Mouse (Mus musculus) kidney, postnatal 0 days (tissue): ENCODE results near the gene Sgms1. TPM values are rescaled to one million over a fixed set of nuclear protein-coding genes. Genes with fewer than 3 reads are reported as not detected.

Experiments used
- ATAC-seq: fragments of 200-750 bp; cut with Nextera tagmentation; replicated peaks from 2 replicates; pipeline ENCODE4 v1.8.0; 2017; ENCODE audit warnings: low read depth, moderate number of reproducible peaks, moderate TSS enrichment, moderate library complexity; ENCODE audit not compliant: low FRiP score
- DNase-seq: peaks from one replicate; pipeline ENCODE4 v3.0.0-alpha.2; 2016; ENCODE audit warnings: low spot score
- H3K27ac ChIP-seq: fragments of 300-500 bp; sonication (generic); 2 replicates; pipeline ENCODE4 v1.5.1; 2014; ENCODE audit warnings: mild to moderate bottlenecking
- H3K27me3 ChIP-seq: fragments of 300-500 bp; sonication (generic); 2 replicates; pipeline ENCODE4 v1.6.1; 2014; ENCODE audit warnings: low read length, mixed read lengths; ENCODE audit not compliant: insufficient read depth
- H3K36me3 ChIP-seq: fragments of 300-500 bp; sonication (generic); 2 replicates; pipeline ENCODE4 v1.6.1; 2014; ENCODE audit warnings: low read length, mixed read lengths; ENCODE audit not compliant: insufficient read depth
- H3K4me1 ChIP-seq: fragments of 300-500 bp; sonication (generic); replicated peaks from 2 replicates; pipeline ENCODE4 v1.6.1; 2014; ENCODE audit warnings: antibody characterized with exemption, low read length, mixed read lengths; ENCODE audit not compliant: insufficient read depth
- H3K4me2 ChIP-seq: fragments of 300-500 bp; sonication (generic); 2 replicates; pipeline ENCODE4 v1.6.1; 2014; ENCODE audit warnings: mild to moderate bottlenecking, low read length, moderate library complexity, mixed read lengths
- H3K4me3 ChIP-seq: fragments of 300-500 bp; sonication (generic); replicated peaks from 2 replicates; pipeline ENCODE4 v1.5.1; 2014; ENCODE audit warnings: low read depth, low read length
- H3K9ac ChIP-seq: fragments of 300-500 bp; sonication (generic); 2 replicates; pipeline ENCODE4 v1.6.1; 2014; ENCODE audit warnings: low read depth, low read length
- H3K9me3 ChIP-seq: fragments of 300-500 bp; sonication (generic); replicated peaks from 2 replicates; pipeline ENCODE4 v1.6.1; 2016; ENCODE audit warnings: low read length, inconsistent platforms, mixed read lengths
- CTCF ChIP-seq: IDR thresholded peaks from 2 replicates; pipeline ENCODE4 v1.5.1; 2016; ENCODE audit warnings: antibody characterized with exemption, low read depth, mild to moderate bottlenecking, moderate library complexity
- WGBS: fragments of 180-500 bp; shearing (Covaris S2); extraction: QIAGEN DNeasy Blood & Tissue Kit; methylation state at CpG from one replicate; pipeline ENCODE4 v1.1.7; 2014; 5-methylcytosine and 5-hydroxymethylcytosine counted together
- polyA plus RNA-seq: library from polyadenylated mRNA; unstranded; fragments of >200 nt; fragmentation: Nextera tagmentation; extraction: Ambion mirVana; gene quantifications from 2 replicates; pipeline ENCODE4 v1.2.1, GENCODE M21; 2015

Gene Sgms1
- polyA plus RNA-seq, 1 experiment from 2014 or later, result 42.4 TPM

GRCm38 (mm10) chr19:32279400-32279799 lies 110.1 kb downstream of the Sgms1 start:
- Histone ChIP-seq H3K36me3 (no peaks in the 10 kb centered on the region), H3K4me3 (no peak overlapping the region), H3K9ac (no peak overlapping the region), H3K9me3 (no peaks in the 10 kb centered on the region), H3K4me1 (peaks cover 16% of the 10 kb centered on the region; the same call in 1 of the 2 replicates), H3K4me2 (no peak overlapping the region), H3K27ac (no peak overlapping the region), H3K27me3 (no peaks in the 10 kb centered on the region)
- ATAC-seq, result no peak
- TF ChIP-seq CTCF, result no peak
- DNase-seq, result no peak
- WGBS, result 83% methylated on average over 6 of the region's 6 CpGs

GRCm38 (mm10) chr19:32277869-32278268 lies 111.6 kb downstream of the Sgms1 start:
- Histone ChIP-seq H3K27me3 (no peaks in the 10 kb centered on the region), H3K27ac (peak overlapping the region; percentile 42; the same call in 1 of the 2 replicates), H3K9me3 (no peaks in the 10 kb centered on the region), H3K4me2 (no peak overlapping the region), H3K4me3 (no peak overlapping the region), H3K36me3 (no peaks in the 10 kb centered on the region), H3K9ac (no peak overlapping the region), H3K4me1 (peaks cover 16% of the 10 kb centered on the region; the same call in 1 of the 2 replicates)
- 66% methylated on average over 3 of the region's 3 CpGs for WGBS
- ATAC-seq, result no peak
- no peak for TF ChIP-seq CTCF
- DNase-seq, result no peak

GRCm38 (mm10) chr19:32277287-32277686 lies 112.2 kb downstream of the Sgms1 start:
- Histone ChIP-seq H3K4me3 (no peak overlapping the region), H3K9ac (no peak overlapping the region), H3K27ac (peak overlapping the region; percentile 42; the same call in 1 of the 2 replicates), H3K36me3 (no peaks in the 10 kb centered on the region), H3K4me1 (peaks cover 16% of the 10 kb centered on the region; the same call in 1 of the 2 replicates), H3K9me3 (no peaks in the 10 kb centered on the region), H3K27me3 (no peaks in the 10 kb centered on the region), H3K4me2 (no peak overlapping the region)
- WGBS, result 79% methylated on average over 2 of the region's 2 CpGs
- ATAC-seq, result no peak
- no peak for DNase-seq
- no peak for TF ChIP-seq CTCF

- H3K4me3 ChIP-seq, result no peak overlapping the region
- peak; percentile 87 for ATAC-seq
Measured at GRCm38 (mm10) chr19:32276817-32277216, 112.7 kb downstream of the Sgms1 start.

GRCm38 (mm10) chr19:32276263-32276662 lies 113.3 kb downstream of the Sgms1 start:
- H3K4me2 ChIP-seq, result no peak overlapping the region
- H3K36me3 ChIP-seq, result no peaks in the 10 kb centered on the region
- H3K9ac ChIP-seq, result no peak overlapping the region
- H3K4me3 ChIP-seq, result no peak overlapping the region
- H3K27ac ChIP-seq, result peak overlapping the region; percentile 78
- H3K27me3 ChIP-seq, result no peaks in the 10 kb centered on the region
- TF ChIP-seq CTCF, result no peak
- H3K4me1 ChIP-seq, result peaks cover 13% of the 10 kb centered on the region; the same call in 1 of the 2 replicates
- 83% methylated on average over 5 of the region's 5 CpGs for WGBS
- ATAC-seq, result no peak
- no peaks in the 10 kb centered on the region for H3K9me3 ChIP-seq
- no peak for DNase-seq

More at GRCm38 (mm10) chr19:32276817-32277216, 112.7 kb downstream of the Sgms1 start:
- Histone ChIP-seq H3K27ac (peak overlapping the region; percentile 78), H3K4me2 (no peak overlapping the region), H3K36me3 (no peaks in the 10 kb centered on the region), H3K27me3 (no peaks in the 10 kb centered on the region), H3K9ac (no peak overlapping the region), H3K9me3 (no peaks in the 10 kb centered on the region), H3K4me1 (peaks cover 16% of the 10 kb centered on the region; the same call in 1 of the 2 replicates)
- 58% methylated on average over 8 of the region's 8 CpGs for WGBS
- peak; percentile 45 for DNase-seq
- no peak for TF ChIP-seq CTCF

- 71% methylated on average over 14 of the region's 14 CpGs for WGBS
- no peaks in the 10 kb centered on the region for H3K36me3 ChIP-seq
- H3K4me1 ChIP-seq, result peaks cover 9% of the 10 kb centered on the region; the same call in 1 of the 2 replicates
- no peaks in the 10 kb centered on the region for H3K27me3 ChIP-seq
- DNase-seq (no peak), ATAC-seq (no peak)
- no peak overlapping the region for H3K4me2 ChIP-seq
- no peak overlapping the region for H3K4me3 ChIP-seq
- H3K9me3 ChIP-seq, result no peaks in the 10 kb centered on the region
- H3K27ac ChIP-seq, result peak overlapping the region; percentile 78; the same call in 1 of the 2 replicates
- H3K9ac ChIP-seq, result no peak overlapping the region
- TF ChIP-seq CTCF, result no peak
Measured at GRCm38 (mm10) chr19:32275068-32275925, 114.2 kb downstream of the Sgms1 start.
